Mouse (Mus musculus) midbrain, postnatal 0 days (tissue): ENCODE data around the gene Fig4. TPM values are rescaled to one million over a fixed set of nuclear protein-coding genes. Genes with fewer than 3 reads are reported as not detected.

Source experiments
- ATAC-seq: fragments of 200-750 bp; cut with Nextera tagmentation; 2 replicates; pipeline ENCODE4 v1.8.0; 2017; ENCODE audit warnings: moderate number of reproducible peaks, mild to moderate bottlenecking, moderate TSS enrichment, moderate library complexity; ENCODE audit not compliant: low FRiP score
- DNase-seq: peaks from one replicate; pipeline ENCODE4 v3.0.0-alpha.2; 2015; ENCODE audit warnings: low spot score
- H3K27ac ChIP-seq: fragments of 300-500 bp; sonication (generic); 2 replicates; pipeline ENCODE4 v1.5.1; 2014; ENCODE audit warnings: low read depth, mild to moderate bottlenecking, low read length, mixed read lengths
- H3K27me3 ChIP-seq: fragments of 300-500 bp; sonication (generic); 2 replicates; pipeline ENCODE4 v1.6.1; 2014; ENCODE audit warnings: low read length, control low read depth, mixed read lengths; ENCODE audit not compliant: insufficient read depth
- H3K36me3 ChIP-seq: fragments of 300-500 bp; sonication (generic); 2 replicates; pipeline ENCODE4 v1.6.1; 2014; ENCODE audit warnings: low read length, control low read depth, mixed read lengths; ENCODE audit not compliant: insufficient read depth
- H3K4me1 ChIP-seq: fragments of 300-500 bp; sonication (generic); 2 replicates; pipeline ENCODE4 v1.6.1; 2014; ENCODE audit warnings: mild to moderate bottlenecking, control low read depth, antibody characterized with exemption, low read length, mixed read lengths; ENCODE audit not compliant: insufficient read depth
- H3K4me2 ChIP-seq: fragments of 300-500 bp; sonication (generic); 2 replicates; pipeline ENCODE4 v1.6.1; 2014; ENCODE audit warnings: low read depth, mild to moderate bottlenecking, low read length, mixed read lengths; ENCODE audit not compliant: poor library complexity, severe bottlenecking
- H3K4me3 ChIP-seq: fragments of 300-500 bp; sonication (generic); 2 replicates; pipeline ENCODE4 v1.5.1; 2014; ENCODE audit warnings: low read depth, mild to moderate bottlenecking, low read length, moderate library complexity
- H3K9ac ChIP-seq: fragments of 300-500 bp; sonication (generic); replicated peaks from 2 replicates; pipeline ENCODE4 v1.6.1; 2014; ENCODE audit warnings: mild to moderate bottlenecking, low read length, moderate library complexity, mixed read lengths; ENCODE audit not compliant: poor library complexity, severe bottlenecking
- H3K9me3 ChIP-seq: fragments of 300-500 bp; sonication (generic); 2 replicates; pipeline ENCODE4 v1.6.1; 2016; ENCODE audit warnings: low read length, control low read depth
- CTCF ChIP-seq: IDR thresholded peaks from 2 replicates; pipeline ENCODE4 v1.5.1; 2016; ENCODE audit warnings: antibody characterized with exemption, mild to moderate bottlenecking
- WGBS: fragments of 180-500 bp; shearing (Covaris S2); extraction: QIAGEN DNeasy Blood & Tissue Kit; methylation state at CpG from one replicate; pipeline ENCODE4 v1.1.7; 2014; 5-methylcytosine and 5-hydroxymethylcytosine counted together
- polyA plus RNA-seq: library from polyadenylated mRNA; unstranded; fragments of >200 nt; fragmentation: Nextera tagmentation; extraction: Ambion mirVana; gene quantifications from 2 replicates; pipeline ENCODE4 v1.2.1, GENCODE M21; 2015
- total RNA-seq: library from RNA; depleted of rRNA; stranded (reverse); fragments of >200 nt; gene quantifications from 2 replicates; pipeline ENCODE4 v1.2.3, GENCODE M21; 2014

Gene Fig4
- total and polyA plus RNA-seq, 2 experiments from 2014 or later = 30.1 to 31.0 TPM

- no peak for TF ChIP-seq CTCF
- ATAC-seq (no peak), DNase-seq (no peak)
- H3K9ac ChIP-seq = no peak overlapping the region
- H3K4me1 ChIP-seq = no peaks in the 10 kb centered on the region
- H3K4me2 ChIP-seq = no peak overlapping the region
- 89% methylated on average over 5 of the region's 5 CpGs for WGBS
- H3K9me3 ChIP-seq = no peaks in the 10 kb centered on the region
- H3K27ac ChIP-seq = no peak overlapping the region
- no peaks in the 10 kb centered on the region for H3K27me3 ChIP-seq
- H3K4me3 ChIP-seq = no peak overlapping the region
- H3K36me3 ChIP-seq = no peaks in the 10 kb centered on the region
Observed at GRCm38 (mm10) chr10:41153229-41153750, 149.8 kb downstream of the Fig4 start.

- DNase-seq (no peak), ATAC-seq (no peak)
- no peak overlapping the region for H3K4me3 ChIP-seq
- no peak for TF ChIP-seq CTCF
- H3K9ac ChIP-seq = no peak overlapping the region
- H3K36me3 ChIP-seq = no peaks in the 10 kb centered on the region
- H3K4me1 ChIP-seq = no peaks in the 10 kb centered on the region
- H3K27me3 ChIP-seq = no peaks in the 10 kb centered on the region
- peak overlapping the region; percentile 10; the same call in 1 of the 2 replicates for H3K4me2 ChIP-seq
- H3K27ac ChIP-seq = no peak overlapping the region
- no peaks in the 10 kb centered on the region for H3K9me3 ChIP-seq
- WGBS = 60% methylated on average over 4 of the region's 4 CpGs
Observed at GRCm38 (mm10) chr10:41151901-41152300, 151.2 kb downstream of the Fig4 start.

GRCm38 (mm10) chr10:41151441-41151840 is 151.6 kb downstream of the Fig4 start:
- 63% methylated on average over 18 of the region's 18 CpGs for WGBS
- Histone ChIP-seq H3K4me2 (peak overlapping the region; percentile 10; the same call in 1 of the 2 replicates), H3K36me3 (no peaks in the 10 kb centered on the region), H3K4me3 (no peak overlapping the region), H3K27ac (no peak overlapping the region), H3K4me1 (no peaks in the 10 kb centered on the region), H3K9ac (no peak overlapping the region), H3K27me3 (no peaks in the 10 kb centered on the region), H3K9me3 (no peaks in the 10 kb centered on the region)
- ATAC-seq = no peak; the same call in 1 of the 2 replicates
- peak; percentile 55 for DNase-seq
- TF ChIP-seq CTCF = no peak

- Histone ChIP-seq H3K4me2 (peak overlapping the region; percentile 10; the same call in 1 of the 2 replicates), H3K4me1 (no peaks in the 10 kb centered on the region), H3K27me3 (no peaks in the 10 kb centered on the region), H3K27ac (no peak overlapping the region), H3K9ac (no peak overlapping the region), H3K9me3 (no peaks in the 10 kb centered on the region), H3K36me3 (no peaks in the 10 kb centered on the region), H3K4me3 (no peak overlapping the region)
- no peak for TF ChIP-seq CTCF
- DNase-seq = peak; percentile 23
- WGBS = 38% methylated on average over 10 of the region's 10 CpGs
- no peak for ATAC-seq
Observed at GRCm38 (mm10) chr10:41151021-41151420, 152.0 kb downstream of the Fig4 start.

- no peaks in the 10 kb centered on the region for H3K4me1 ChIP-seq
- H3K4me2 ChIP-seq = no peak overlapping the region
- WGBS = 61% methylated on average over 2 of the region's 2 CpGs
- ATAC-seq (no peak), DNase-seq (no peak)
- H3K9me3 ChIP-seq = no peaks in the 10 kb centered on the region
- no peaks in the 10 kb centered on the region for H3K36me3 ChIP-seq
- H3K4me3 ChIP-seq = no peak overlapping the region
- no peak for TF ChIP-seq CTCF
- H3K9ac ChIP-seq = no peak overlapping the region
- no peak overlapping the region for H3K27ac ChIP-seq
- no peaks in the 10 kb centered on the region for H3K27me3 ChIP-seq
Observed at GRCm38 (mm10) chr10:41150496-41150895, 152.6 kb downstream of the Fig4 start.

GRCm38 (mm10) chr10:41149307-41149706 is 153.8 kb downstream of the Fig4 start:
- WGBS = 82% methylated on average over 3 of the region's 3 CpGs
- no peak for TF ChIP-seq CTCF
- H3K4me2 ChIP-seq = no peak overlapping the region
- no peaks in the 10 kb centered on the region for H3K4me1 ChIP-seq
- no peak overlapping the region for H3K27ac ChIP-seq
- no peaks in the 10 kb centered on the region for H3K27me3 ChIP-seq
- ATAC-seq (no peak), DNase-seq (no peak)
- no peaks in the 10 kb centered on the region for H3K9me3 ChIP-seq
- H3K9ac ChIP-seq = no peak overlapping the region
- no peak overlapping the region for H3K4me3 ChIP-seq
- no peaks in the 10 kb centered on the region for H3K36me3 ChIP-seq
